10 mouse cellular contexts compared by ENCODE assay signal in the genomic region with DNA sequence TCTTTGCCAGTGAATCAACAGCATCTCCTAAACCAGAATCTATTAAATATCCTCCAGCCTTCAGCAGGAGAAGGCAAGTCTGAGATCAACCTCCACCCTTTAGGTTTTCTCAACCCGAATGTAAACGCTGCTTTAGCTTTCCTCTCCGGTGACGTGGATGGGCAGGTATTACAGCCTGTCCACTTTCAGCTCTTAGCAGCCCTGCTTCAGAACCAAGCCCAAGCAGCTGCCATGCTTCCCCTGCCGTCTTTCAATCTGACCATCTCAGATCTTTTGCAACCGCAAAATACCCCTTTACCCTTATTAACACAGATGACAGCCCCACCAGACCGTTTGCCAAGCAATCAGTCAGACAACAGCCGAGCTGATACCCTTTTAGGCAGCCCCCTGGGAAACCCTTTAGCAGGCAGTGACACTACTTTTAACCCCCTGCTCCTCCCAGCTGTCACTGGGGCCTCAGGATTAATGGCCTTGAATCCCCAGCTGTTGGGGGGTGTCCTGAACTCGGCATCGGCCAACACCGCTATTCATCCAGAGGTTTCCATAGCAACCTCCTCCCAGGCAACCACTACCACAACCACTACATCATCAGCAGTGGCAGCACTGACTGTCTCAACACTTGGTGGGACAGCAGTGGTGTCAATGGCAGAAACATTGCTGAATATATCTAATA.
DNase-seq lines count a peak whose midpoint lies in the region; ATAC-seq and TF ChIP-seq lines count a peak whose summit lies in the region.
"Had no signal": no experiment of that assay in that cellular context is flagged by ENCODE, and none has a peak within 500 bp of the region (broad histone marks: within the 10 kb centered on the region; RNA-seq: fewer than 3 reads in every experiment).

No protein-coding gene starts in this region.

- no peaks in the 10 kb centered on the region for H3K27me3 ChIP-seq in CH12.LX (replicated peaks)
- H3K27me3 ChIP-seq in hindbrain, embryonic 11.5 days (ENCODE audit: control insufficient read depth, insufficient read depth, low read length) = no peaks in the 10 kb centered on the region
- no peaks in the 10 kb centered on the region for H3K27me3 ChIP-seq in midbrain, embryonic 14.5 days (ENCODE audit: control insufficient read depth, insufficient read depth, low read length)

- peak; percentile 27 for DNase-seq in CH12.LX (ENCODE audit: extremely low read depth)
- peak; percentile 59 for DNase-seq in embryo, embryonic 11.5 days (ENCODE audit: low read depth, low spot score)
- peak; percentile 86 for DNase-seq in hindbrain, embryonic 11.5 days (ENCODE audit: low spot score)
- DNase-seq in midbrain, embryonic 14.5 days = peak; percentile 70
- no peak for DNase-seq in adrenal gland, adult 18-20 months (ENCODE audit: low spot score in 2 of 2)
- DNase-seq in T-cell, adult 2 months (ENCODE audit: low spot score) = no peak
- no peak for DNase-seq in lung, postnatal 14 days
- no peak for DNase-seq in kidney, postnatal 10 days
- DNase-seq: cerebellum, adult 11 months; kidney, postnatal 36 days had no signal

- in situ Hi-C loops in CH12.LX (cut with MboI; ENCODE audit: low pct_ligation_motif_present, low pct_unique_long_range_greater_than_20kb, low sequenced_read_pairs) = no loop called here

- H3K4me2 ChIP-seq in CH12.LX (ENCODE audit: insufficient read depth, low read depth, poor library complexity, severe bottlenecking) = no peak overlapping the region
- H3K4me2 ChIP-seq in hindbrain, embryonic 11.5 days (replicated peaks; ENCODE audit: low read depth, low read length) = peak overlapping the region; percentile 1; the same call in 1 of the 2 replicates
- H3K4me2 ChIP-seq in midbrain, embryonic 14.5 days (ENCODE audit: low read length) = peak overlapping the region; percentile 27; the same call in 1 of the 2 replicates

- H3K27ac ChIP-seq in CH12.LX (ENCODE audit: insufficient read depth, low read depth) = no peak overlapping the region
- peak overlapping the region; percentile 43; the same call in 1 of the 2 replicates for H3K27ac ChIP-seq in hindbrain, embryonic 11.5 days (ENCODE audit: low read depth, low read length)
- H3K27ac ChIP-seq in midbrain, embryonic 14.5 days (replicated peaks; ENCODE audit: low read depth, low read length) = peak overlapping the region; percentile 49

- H3K4me3 ChIP-seq in CH12.LX (replicated peaks in 1 of 3; ENCODE audit: low read depth in 2 of 3, low read length in 2 of 3, poor library complexity in 1 of 3) = no peak overlapping the region
- no peak overlapping the region for H3K4me3 ChIP-seq in hindbrain, embryonic 11.5 days (ENCODE audit: low read depth, low read length)
- no peak overlapping the region for H3K4me3 ChIP-seq in midbrain, embryonic 14.5 days (replicated peaks; ENCODE audit: low read depth, low read length)

- ATAC-seq in hindbrain, embryonic 11.5 days (ENCODE audit: low FRiP score) = peak; percentile 97
- ATAC-seq in midbrain, embryonic 14.5 days (ENCODE audit: low FRiP score, low TSS enrichment) = peak; percentile 78

- no peaks in the 10 kb centered on the region for H3K36me3 ChIP-seq in CH12.LX (replicated peaks in 1 of 2; ENCODE audit: control insufficient read depth in 1 of 2, insufficient read depth in 1 of 2, low read length in 1 of 2)
- H3K36me3 ChIP-seq in hindbrain, embryonic 11.5 days (ENCODE audit: control insufficient read depth, insufficient read depth, low read length) = no peaks in the 10 kb centered on the region
- no peaks in the 10 kb centered on the region for H3K36me3 ChIP-seq in midbrain, embryonic 14.5 days (ENCODE audit: control insufficient read depth, insufficient read depth, low read length)

- H3K79me2 ChIP-seq in CH12.LX (replicated peaks; ENCODE audit: control insufficient read depth, extremely low read depth, insufficient read depth, poor library complexity, severe bottlenecking) = no peaks in the 10 kb centered on the region

- no peak for TF ChIP-seq EP300 in CH12.LX (IDR thresholded peaks at IDR 0.05; ENCODE audit: low read length)

- peaks cover 2 to 43% of the 10 kb centered on the region in 2 experiments; a peak in 3 of 4 replicates for H3K4me1 ChIP-seq in CH12.LX (ENCODE audit: control insufficient read depth in 1 of 2, insufficient read depth in 2 of 2)
- H3K4me1 ChIP-seq in hindbrain, embryonic 11.5 days (replicated peaks; ENCODE audit: control insufficient read depth, insufficient read depth, low read length) = no peaks in the 10 kb centered on the region
- H3K4me1 ChIP-seq in midbrain, embryonic 14.5 days (ENCODE audit: control insufficient read depth, insufficient read depth, low read length) = peaks cover 10% of the 10 kb centered on the region

- H3K9me3 ChIP-seq in CH12.LX (replicated peaks; ENCODE audit: low read length) = no peaks in the 10 kb centered on the region
- no peaks in the 10 kb centered on the region for H3K9me3 ChIP-seq in hindbrain, embryonic 11.5 days (ENCODE audit: control insufficient read depth, low read length)
- no peaks in the 10 kb centered on the region for H3K9me3 ChIP-seq in midbrain, embryonic 14.5 days (ENCODE audit: control insufficient read depth, low read length)

- dilution Hi-C loops in CH12.LX (cut with MboI; ENCODE audit: extremely low pct_ligation_motif_present, extremely low pct_unique_long_range_greater_than_20kb, low sequenced_read_pairs) = no loop called here

- H3K9ac ChIP-seq in CH12.LX (ENCODE audit: insufficient read depth, low read depth) = no peak overlapping the region
- H3K9ac ChIP-seq in hindbrain, embryonic 11.5 days (ENCODE audit: low read depth, low read length) = no peak overlapping the region
- no peak overlapping the region; the same call in 1 of the 2 replicates for H3K9ac ChIP-seq in midbrain, embryonic 14.5 days (replicated peaks; ENCODE audit: low read length)

- WGBS in hindbrain, embryonic 11.5 days = 15% methylated on average over 11 of the region's 11 CpGs
- 13% methylated on average over 11 of the region's 11 CpGs for WGBS in midbrain, embryonic 14.5 days

- TF ChIP-seq POLR2A in CH12.LX (IDR thresholded peaks at IDR 0.05; ENCODE audit: low read depth, low read length) = no peak

- TF ChIP-seq RAD21 in CH12.LX (IDR thresholded peaks at IDR 0.05; ENCODE audit: low read depth, low read length) = no peak

- TF ChIP-seq CTCF in CH12.LX (conservative IDR thresholded peaks at IDR 0.05 in 1 of 2, IDR thresholded peaks at IDR 0.05 in 1 of 2; ENCODE audit: low read depth in 2 of 2, low read length in 2 of 2) = no peak

TF ChIP-seq in CH12.LX, 34 proteins besides CTCF, POLR2A, EP300 and RAD21:
- no peak for TF ChIP-seq CHD2 (IDR thresholded peaks at IDR 0.05; ENCODE audit: low read length)
- no peak for TF ChIP-seq ZNF384 (IDR thresholded peaks at IDR 0.05; ENCODE audit: low read depth, low read length)
- TF ChIP-seq E2F4 (IDR thresholded peaks at IDR 0.05; ENCODE audit: insufficient replicate concordance, low read depth, low read length) = no peak
- TF ChIP-seq MAFK (IDR thresholded peaks at IDR 0.05; ENCODE audit: insufficient replicate concordance, low read length) = no peak
- TF ChIP-seq NRF1 (IDR thresholded peaks at IDR 0.05; ENCODE audit: low read depth, low read length) = no peak
- no peak for TF ChIP-seq MXI1 (IDR thresholded peaks at IDR 0.05; ENCODE audit: low read depth, low read length)
- TF ChIP-seq HCFC1 (IDR thresholded peaks at IDR 0.05; ENCODE audit: low read depth, low read length) = no peak
- TF ChIP-seq UBTF (IDR thresholded peaks at IDR 0.05; ENCODE audit: low read depth, low read length) = no peak
- no peak for TF ChIP-seq TBP (conservative IDR thresholded peaks at IDR 0.05; ENCODE audit: low read depth, low read length)
- no peak for TF ChIP-seq JUND (conservative IDR thresholded peaks at IDR 0.05; ENCODE audit: low read depth, low read length)
- no peak for TF ChIP-seq TCF12 (IDR thresholded peaks at IDR 0.05; ENCODE audit: low read depth, low read length)
- no peak for TF ChIP-seq PAX5 (IDR thresholded peaks at IDR 0.05; ENCODE audit: low read length)
- no peak for TF ChIP-seq IRF4 (IDR thresholded peaks at IDR 0.05; ENCODE audit: low read depth, low read length)
- no peak for TF ChIP-seq GABPA (IDR thresholded peaks at IDR 0.05; ENCODE audit: insufficient replicate concordance, low read depth, low read length)
- no peak for TF ChIP-seq ELF1 (IDR thresholded peaks at IDR 0.05; ENCODE audit: low read depth, low read length)
- TF ChIP-seq SMC3 (IDR thresholded peaks at IDR 0.05; ENCODE audit: low read depth, low read length) = no peak

Comparison
In these comparisons a context has a peak if more than half of its experiments do, and no peak if none do; other contexts are left out.
1. DNase-seq: peak in CH12.LX (single experiment), embryo, embryonic 11.5 days (single experiment), hindbrain, embryonic 11.5 days (single experiment) and midbrain, embryonic 14.5 days (single experiment); none in adrenal gland, adult 18-20 months (0 of 2), T-cell, adult 2 months (single experiment), lung, postnatal 14 days (single experiment) and kidney, postnatal 10 days (single experiment).